Mouse (Mus musculus): ENCODE measurements around the gene Hmcn2. TPM values are rescaled to one million over a fixed set of nuclear protein-coding genes. Genes with fewer than 3 reads are reported as not detected.

Gene Hmcn2
- polyA plus RNA-seq, 1 experiment from 2014 or later, result 0.64 TPM

DNA sequence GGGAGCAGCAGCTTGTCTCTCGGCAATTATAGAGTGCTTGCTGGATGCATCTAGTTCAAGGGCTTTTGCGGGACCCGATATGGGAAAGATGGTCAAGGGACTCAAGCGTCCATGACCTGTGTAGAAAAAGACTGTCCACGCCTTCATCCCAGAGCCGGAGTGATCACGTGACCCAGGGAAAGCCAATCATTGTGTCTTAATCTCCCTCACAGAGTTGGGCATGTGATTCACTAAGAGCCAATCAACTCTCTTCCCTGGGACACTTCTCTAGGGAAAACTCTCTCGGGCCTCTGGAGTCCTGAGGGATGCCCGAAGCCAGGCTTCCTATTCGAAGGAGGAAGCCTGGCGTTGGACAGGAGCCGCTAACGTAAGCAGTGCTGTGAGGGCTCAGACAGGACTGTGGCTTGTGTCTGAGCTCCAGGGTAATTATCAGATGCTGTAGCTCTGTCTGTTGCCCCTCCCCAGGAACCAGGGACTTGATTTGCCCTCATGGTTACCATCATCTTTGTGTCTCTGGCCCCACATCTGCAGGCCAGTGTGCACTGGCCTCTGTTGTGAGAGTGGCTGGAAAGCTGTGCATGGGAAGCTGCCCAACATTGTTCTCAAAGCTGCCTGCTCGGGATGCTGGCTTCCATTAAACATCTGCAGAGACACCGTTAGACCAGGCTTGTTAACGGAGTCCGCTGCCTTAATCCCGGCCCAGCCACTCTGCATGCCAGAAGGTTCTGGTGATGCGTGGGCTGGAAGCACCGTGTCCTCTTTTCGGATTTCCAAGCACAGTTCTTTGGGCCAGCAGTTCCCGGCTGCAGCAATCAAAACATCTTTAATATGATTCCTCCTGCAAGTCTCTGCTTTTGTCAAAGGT lies 9.2 kb upstream of the Hmcn2 start:
- H3K36me3 ChIP-seq (replicated peaks), result no peaks in the 10 kb centered on the region
- WGBS (ENCODE audit: insufficient replicate concordance), result 59% methylated on average over 22 of the region's 22 CpGs
- no peak for ATAC-seq (ENCODE audit: insufficient read depth)

DNA sequence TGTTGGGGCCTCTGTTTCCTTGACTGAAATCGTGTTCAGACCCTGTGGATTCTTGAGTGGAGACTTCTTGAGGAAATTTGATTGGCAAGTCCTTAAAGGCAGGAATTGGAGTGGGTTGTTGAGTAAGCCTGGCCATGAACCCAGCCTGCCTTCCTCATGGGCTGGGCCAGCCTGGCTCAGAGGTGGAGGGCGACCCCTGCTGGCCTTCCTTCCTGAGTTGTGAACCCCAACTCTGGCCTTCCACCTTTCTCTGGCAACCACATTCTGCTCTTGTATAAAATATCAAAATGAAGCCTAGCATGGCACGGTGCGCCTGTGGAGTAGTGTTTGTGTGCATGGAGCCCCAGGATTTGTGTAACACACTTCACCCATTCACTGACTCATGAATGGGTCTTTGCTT lies 8.5 kb upstream of the Hmcn2 start:
- Histone ChIP-seq H3K4me3 (replicated peaks) (no peak overlapping the region), H3K9ac (no peak overlapping the region), H3K9me3 (replicated peaks) (no peaks in the 10 kb centered on the region), H3K27ac (replicated peaks) (no peak overlapping the region), H3K27me3 (peaks cover 6% of the 10 kb centered on the region; the same call in 1 of the 2 replicates), H3K4me1 (replicated peaks) (no peaks in the 10 kb centered on the region), H3K4me2 (no peak overlapping the region), H3K36me3 (replicated peaks) (no peaks in the 10 kb centered on the region)
- ATAC-seq (ENCODE audit: insufficient read depth), result no peak
- WGBS (ENCODE audit: insufficient replicate concordance), result 34% methylated on average over 4 of the region's 4 CpGs

More for the DNA sequence above, 9.2 kb upstream of the Hmcn2 start:
- no peak overlapping the region for H3K27ac ChIP-seq (replicated peaks)
- H3K4me1 ChIP-seq (replicated peaks), result no peaks in the 10 kb centered on the region
- H3K27me3 ChIP-seq, result no peaks in the 10 kb centered on the region
- no peak overlapping the region for H3K4me3 ChIP-seq (replicated peaks)
- no peak overlapping the region for H3K9ac ChIP-seq
- no peak overlapping the region for H3K4me2 ChIP-seq
- H3K9me3 ChIP-seq (replicated peaks), result no peaks in the 10 kb centered on the region

DNA sequence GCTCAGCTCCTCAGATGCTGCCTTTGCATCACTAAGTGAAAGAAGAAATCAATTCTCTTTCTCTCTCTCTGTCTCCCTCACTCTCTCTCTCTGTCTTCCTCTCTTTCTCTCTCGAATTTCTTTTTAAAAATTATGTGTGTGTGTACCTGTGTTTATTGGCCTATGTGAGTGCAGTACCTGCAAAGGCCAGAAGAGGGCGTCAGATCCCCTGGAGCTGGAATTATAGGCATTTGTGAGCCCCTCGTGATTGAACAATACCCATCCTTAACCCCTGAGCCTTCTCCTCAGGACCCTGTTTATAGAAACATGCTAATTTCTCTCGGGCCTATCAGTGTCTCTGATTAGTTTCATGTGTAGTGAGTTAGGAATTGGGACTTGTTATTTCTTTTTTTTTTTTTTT lies 6.0 kb upstream of the Hmcn2 start:
- 37% methylated on average over 4 of the region's 4 CpGs for WGBS (ENCODE audit: insufficient replicate concordance)
- H3K27ac ChIP-seq (replicated peaks), result no peak overlapping the region
- H3K27me3 ChIP-seq, result peaks cover 30% of the 10 kb centered on the region
- H3K36me3 ChIP-seq (replicated peaks), result no peaks in the 10 kb centered on the region
- H3K9ac ChIP-seq, result no peak overlapping the region
- no peak overlapping the region for H3K4me2 ChIP-seq
- H3K9me3 ChIP-seq (replicated peaks), result no peaks in the 10 kb centered on the region
- no peaks in the 10 kb centered on the region for H3K4me1 ChIP-seq (replicated peaks)
- no peak for ATAC-seq (ENCODE audit: insufficient read depth)
- H3K4me3 ChIP-seq (replicated peaks), result no peak overlapping the region

DNA sequence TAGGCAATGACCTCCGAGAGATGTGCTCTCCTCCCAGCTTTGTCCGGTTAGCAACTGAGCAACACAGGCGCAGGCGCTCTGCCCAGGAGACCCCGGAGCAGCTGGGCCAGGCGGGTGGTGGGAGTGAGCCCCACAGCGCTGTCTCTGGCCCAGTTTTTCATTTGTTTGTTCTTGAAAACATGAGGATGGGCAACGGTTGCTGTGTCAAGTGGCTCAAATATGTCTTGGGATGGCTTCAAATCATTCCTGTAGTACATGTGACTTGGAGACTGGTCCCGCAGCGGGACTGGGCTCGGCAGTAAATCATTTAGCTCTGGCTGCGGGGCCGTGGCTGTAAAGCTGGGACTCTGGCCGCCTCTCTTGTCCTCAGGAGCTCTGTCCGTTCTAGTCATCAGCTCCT lies 4.7 kb upstream of the Hmcn2 start:
- Histone ChIP-seq H3K4me1 (replicated peaks) (no peaks in the 10 kb centered on the region), H3K4me2 (no peak overlapping the region), H3K27me3 (peaks cover 43% of the 10 kb centered on the region), H3K27ac (replicated peaks) (no peak overlapping the region), H3K9ac (no peak overlapping the region), H3K4me3 (replicated peaks) (no peak overlapping the region), H3K36me3 (replicated peaks) (no peaks in the 10 kb centered on the region), H3K9me3 (replicated peaks) (no peaks in the 10 kb centered on the region)
- no peak for ATAC-seq (ENCODE audit: insufficient read depth)
- WGBS (ENCODE audit: insufficient replicate concordance), result 56% methylated on average over 15 of the region's 15 CpGs

DNA sequence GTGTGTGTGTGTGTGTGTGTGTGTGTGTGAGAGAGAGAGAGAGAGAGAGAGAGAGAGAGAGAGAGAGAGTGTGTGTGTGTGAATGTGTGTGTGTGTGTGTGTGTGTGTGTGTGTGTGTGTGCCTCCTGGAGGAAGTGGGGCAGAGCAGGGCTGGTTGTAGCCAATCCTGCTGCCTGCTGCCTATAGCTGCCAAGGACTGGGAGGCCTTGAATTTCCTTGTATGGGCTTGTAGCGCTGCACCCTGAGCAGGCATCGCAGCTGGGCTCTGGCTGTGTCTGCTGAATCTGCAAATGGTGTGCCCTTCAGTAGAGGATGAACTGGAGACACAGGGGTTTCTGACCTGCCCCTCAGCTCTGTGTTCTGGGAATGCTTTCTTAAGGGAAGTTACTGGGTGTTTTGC lies 3.9 kb downstream of the Hmcn2 start:
- Histone ChIP-seq H3K4me1 (replicated peaks) (no peaks in the 10 kb centered on the region), H3K27ac (replicated peaks) (no peak overlapping the region), H3K9ac (no peak overlapping the region), H3K4me2 (no peak overlapping the region), H3K4me3 (replicated peaks) (no peak overlapping the region), H3K27me3 (peaks cover 50% of the 10 kb centered on the region), H3K36me3 (replicated peaks) (no peaks in the 10 kb centered on the region), H3K9me3 (replicated peaks) (no peaks in the 10 kb centered on the region)
- no peak for ATAC-seq (ENCODE audit: insufficient read depth)
- WGBS (ENCODE audit: insufficient replicate concordance), result 14% methylated on average over 2 of the region's 2 CpGs

DNA sequence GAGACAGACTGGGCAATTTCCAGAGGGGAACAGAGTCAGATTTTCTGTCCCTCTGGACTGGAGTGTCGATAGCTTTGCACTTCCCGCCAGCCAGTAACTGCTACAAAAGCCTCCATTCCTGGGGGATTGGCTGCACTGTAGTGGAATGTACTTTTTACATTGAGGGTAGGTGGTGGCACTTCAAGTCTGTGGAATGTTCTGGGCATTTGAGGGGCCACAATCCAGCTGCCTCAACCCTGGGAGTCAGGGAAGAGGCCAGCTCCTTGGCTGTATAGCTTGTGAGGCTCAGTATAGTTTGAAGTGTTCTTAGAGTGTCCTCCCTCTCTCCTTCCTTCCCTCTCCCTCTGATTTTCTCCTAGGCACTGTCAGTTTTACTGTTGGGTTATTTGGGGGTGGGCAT lies 5.0 kb downstream of the Hmcn2 start:
- no peak overlapping the region for H3K9ac ChIP-seq
- no peak overlapping the region for H3K4me2 ChIP-seq
- H3K36me3 ChIP-seq (replicated peaks), result no peaks in the 10 kb centered on the region
- no peaks in the 10 kb centered on the region for H3K9me3 ChIP-seq (replicated peaks)
- peaks cover 40% of the 10 kb centered on the region for H3K27me3 ChIP-seq
- H3K27ac ChIP-seq (replicated peaks), result no peak overlapping the region
- ATAC-seq (ENCODE audit: insufficient read depth), result no peak
- no peak overlapping the region for H3K4me3 ChIP-seq (replicated peaks)
- H3K4me1 ChIP-seq (replicated peaks), result no peaks in the 10 kb centered on the region
- WGBS (ENCODE audit: insufficient replicate concordance), result 47% methylated on average over 2 of the region's 2 CpGs

DNA sequence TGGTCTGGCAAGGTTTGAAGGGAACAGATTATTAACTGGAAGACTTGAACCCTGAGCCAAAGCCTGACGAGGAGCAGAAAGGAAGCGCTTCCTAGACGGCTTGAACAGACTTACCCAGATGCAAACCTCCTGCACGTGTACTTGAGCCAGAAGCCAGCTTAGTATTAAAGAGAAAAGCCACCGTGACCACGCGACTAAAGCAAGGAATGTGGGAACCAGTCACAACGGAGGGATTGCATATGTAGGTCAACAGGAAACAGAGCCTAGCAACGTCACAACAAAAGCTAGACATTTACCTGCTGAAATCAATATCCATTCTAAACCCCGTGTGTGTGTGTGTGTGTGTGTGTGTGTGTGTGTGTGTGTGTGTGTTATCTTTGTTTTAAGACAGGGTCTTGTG lies 13.0 kb downstream of the Hmcn2 start:
- no peak for ATAC-seq (ENCODE audit: insufficient read depth)
- Histone ChIP-seq H3K9me3 (replicated peaks) (no peaks in the 10 kb centered on the region), H3K4me1 (replicated peaks) (no peaks in the 10 kb centered on the region), H3K4me3 (replicated peaks) (no peak overlapping the region), H3K27ac (replicated peaks) (no peak overlapping the region), H3K9ac (no peak overlapping the region), H3K4me2 (no peak overlapping the region), H3K36me3 (replicated peaks) (no peaks in the 10 kb centered on the region), H3K27me3 (no peaks in the 10 kb centered on the region; the same call in 1 of the 2 replicates)
- WGBS (ENCODE audit: insufficient replicate concordance), result 52% methylated on average over 10 of the region's 10 CpGs

DNA sequence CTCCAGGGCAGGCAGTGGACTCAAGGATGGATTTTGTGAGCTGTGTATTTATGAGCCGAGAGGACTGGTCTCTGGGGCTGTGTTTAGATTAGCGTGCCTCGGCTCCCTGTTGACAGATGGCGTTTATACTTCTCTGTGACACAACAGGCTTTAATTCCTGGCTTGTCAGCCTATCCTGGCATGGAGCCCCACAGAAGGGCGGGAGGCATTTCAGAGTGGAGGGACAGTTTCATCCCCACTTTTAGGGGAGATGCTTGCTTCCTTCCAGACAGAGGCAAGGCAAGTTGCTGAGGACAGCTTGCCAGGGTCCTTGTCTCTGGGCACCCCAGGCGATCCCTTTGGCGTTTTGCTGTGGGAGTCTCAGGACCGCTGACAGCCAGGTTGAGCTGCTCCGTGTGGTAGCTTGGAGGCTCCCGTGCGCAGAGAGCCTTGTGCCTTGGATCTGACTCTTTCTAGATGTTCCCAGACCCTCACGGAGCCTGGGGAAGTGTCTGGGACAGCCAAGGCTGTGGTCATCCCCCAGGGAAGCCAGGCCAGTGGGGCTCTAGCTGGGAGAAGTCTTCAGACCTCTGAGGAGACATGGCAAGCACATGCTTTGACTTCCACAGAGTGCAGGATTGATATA lies 23.6 kb downstream of the Hmcn2 start:
- Histone ChIP-seq H3K27ac (replicated peaks) (no peak overlapping the region), H3K9me3 (replicated peaks) (no peaks in the 10 kb centered on the region), H3K36me3 (replicated peaks) (no peaks in the 10 kb centered on the region), H3K4me2 (no peak overlapping the region), H3K4me3 (replicated peaks) (no peak overlapping the region), H3K27me3 (no peaks in the 10 kb centered on the region; the same call in 1 of the 2 replicates), H3K9ac (no peak overlapping the region), H3K4me1 (replicated peaks) (no peaks in the 10 kb centered on the region)
- no peak for ATAC-seq (ENCODE audit: insufficient read depth)
- WGBS (ENCODE audit: insufficient replicate concordance), result 38% methylated on average over 12 of the region's 12 CpGs

DNA sequence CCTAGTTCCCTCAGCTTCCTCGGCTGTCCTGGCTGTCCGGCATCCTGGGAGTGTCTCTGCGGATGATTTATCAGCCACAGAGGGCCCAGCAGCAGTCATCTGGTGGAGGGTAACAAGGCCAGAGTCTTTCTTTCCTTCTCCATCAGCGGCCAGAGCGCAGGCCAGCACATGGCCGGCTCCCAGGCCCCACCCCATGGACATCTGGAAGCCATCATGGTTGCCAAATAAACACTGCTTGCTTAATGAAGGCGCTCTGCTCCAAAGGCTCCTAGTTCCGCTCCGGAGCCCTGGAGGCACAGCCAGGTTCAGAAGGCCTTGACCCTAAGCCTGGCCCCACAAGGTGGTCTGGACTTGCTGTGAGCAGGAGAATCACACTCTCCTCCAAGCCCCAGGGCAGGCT lies 25.6 kb downstream of the Hmcn2 start:
- H3K4me2 ChIP-seq, result no peak overlapping the region
- H3K4me1 ChIP-seq (replicated peaks), result no peaks in the 10 kb centered on the region
- no peak overlapping the region for H3K27ac ChIP-seq (replicated peaks)
- no peak overlapping the region for H3K9ac ChIP-seq
- 46% methylated on average over 9 of the region's 9 CpGs for WGBS (ENCODE audit: insufficient replicate concordance)
- no peak overlapping the region for H3K4me3 ChIP-seq (replicated peaks)
- no peaks in the 10 kb centered on the region; the same call in 1 of the 2 replicates for H3K27me3 ChIP-seq
- H3K9me3 ChIP-seq (replicated peaks), result no peaks in the 10 kb centered on the region
- H3K36me3 ChIP-seq (replicated peaks), result no peaks in the 10 kb centered on the region
- ATAC-seq (ENCODE audit: insufficient read depth), result no peak

DNA sequence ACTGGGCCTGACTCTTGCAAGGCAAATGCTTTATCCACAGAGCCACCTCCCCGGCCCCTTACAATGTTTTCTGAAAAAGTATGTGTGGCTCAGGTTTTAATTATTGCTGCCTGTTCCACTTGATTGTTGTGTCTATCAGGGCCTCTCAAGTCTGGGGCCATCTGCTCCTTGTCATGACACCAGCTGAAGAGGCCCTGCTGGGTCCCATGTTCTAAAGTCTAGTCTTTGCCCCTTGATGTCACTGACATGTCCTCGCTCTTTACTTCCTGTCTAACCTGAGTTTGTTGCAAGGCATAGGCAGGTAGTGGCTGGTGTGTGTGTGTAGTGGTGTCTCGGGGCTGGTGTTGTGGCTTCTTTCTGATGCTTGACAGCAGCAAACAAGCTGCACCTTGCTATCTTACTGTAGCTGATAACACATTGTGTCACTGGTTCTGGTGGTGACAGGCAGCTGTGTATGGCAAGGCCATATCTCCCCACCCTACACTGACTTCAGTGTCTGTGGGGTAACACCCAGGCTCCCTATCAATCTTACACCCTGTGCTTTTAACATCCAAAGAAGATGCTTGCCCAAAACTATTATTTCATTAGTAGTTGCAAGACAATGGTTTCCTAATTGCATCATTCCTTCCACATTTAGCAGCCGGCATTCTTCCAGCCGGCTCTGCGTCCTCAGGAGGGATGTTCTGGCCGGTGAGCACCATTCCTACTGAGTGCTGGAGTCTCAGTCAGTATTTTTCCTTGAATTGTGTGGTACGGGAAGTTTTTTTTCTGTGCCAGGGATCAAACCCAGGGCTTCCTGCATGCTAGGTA lies 27.7 kb downstream of the Hmcn2 start:
- WGBS (ENCODE audit: insufficient replicate concordance), result 56% methylated on average over 8 of the region's 8 CpGs
- Histone ChIP-seq H3K4me2 (no peak overlapping the region), H3K27ac (replicated peaks) (no peak overlapping the region), H3K27me3 (no peaks in the 10 kb centered on the region; the same call in 1 of the 2 replicates), H3K36me3 (replicated peaks) (no peaks in the 10 kb centered on the region), H3K4me3 (replicated peaks) (no peak overlapping the region), H3K4me1 (replicated peaks) (no peaks in the 10 kb centered on the region), H3K9me3 (replicated peaks) (no peaks in the 10 kb centered on the region), H3K9ac (no peak overlapping the region)
- no peak for ATAC-seq (ENCODE audit: insufficient read depth)

DNA sequence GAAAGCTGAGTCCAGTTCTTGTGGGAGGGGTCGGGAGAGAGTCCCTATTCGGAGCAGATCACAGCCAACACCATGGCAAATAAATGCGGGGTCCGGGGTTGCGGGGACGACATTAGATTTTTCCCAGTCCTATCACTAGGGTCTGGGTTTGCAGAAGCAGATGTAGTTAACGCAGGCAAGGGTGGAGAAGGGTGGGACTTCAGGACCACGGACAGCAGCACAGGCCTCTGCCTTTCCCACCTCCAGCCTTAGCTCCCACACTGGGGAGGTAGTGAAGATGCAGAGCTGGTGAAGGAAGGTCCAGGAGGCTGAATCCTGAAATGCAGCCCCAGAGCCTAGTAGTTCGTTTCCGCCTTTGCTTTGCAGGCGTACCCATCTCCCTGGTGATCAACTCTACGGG lies 31.9 kb downstream of the Hmcn2 start:
- Histone ChIP-seq H3K27ac (replicated peaks) (no peak overlapping the region), H3K4me1 (replicated peaks) (no peaks in the 10 kb centered on the region), H3K36me3 (replicated peaks) (no peaks in the 10 kb centered on the region), H3K27me3 (no peaks in the 10 kb centered on the region), H3K4me3 (replicated peaks) (no peak overlapping the region), H3K4me2 (no peak overlapping the region), H3K9me3 (replicated peaks) (no peaks in the 10 kb centered on the region), H3K9ac (no peak overlapping the region)
- ATAC-seq (ENCODE audit: insufficient read depth), result no peak
- WGBS (ENCODE audit: insufficient replicate concordance), result 28% methylated on average over 12 of the region's 12 CpGs

Data from liver, embryonic 15.5 days (tissue).